Mouse (Mus musculus) Patski (cell line): Measurements from ENCODE around the gene Flvcr2. TPM values are rescaled to one million over a fixed set of nuclear protein-coding genes. Genes with fewer than 3 reads are reported as not detected.
A peak's percentile ranks its signal among the peaks of the same experiment; 100 is the strongest.

Experiments
- ATAC-seq: fragments of 100-300 bp; one replicate; pipeline ENCODE4 v1.8.0; 2021
- CTCF ChIA-PET: fragments of 350-600 bp; sonication (Branson Sonifier 250); formaldehyde crosslinking; loops from one replicate; lab custom pipeline; 2022; ENCODE audit warnings: inconsistent platforms; lab: Charles Lee
- POLR2A ChIA-PET: fragments of 350-600 bp; sonication (Branson Sonifier 250); formaldehyde crosslinking; loops from one replicate; lab custom pipeline; 2022; ENCODE audit warnings: antibody characterized with exemption, inconsistent platforms; lab: Charles Lee
- DNase-seq: peaks from one replicate; pipeline ENCODE4 v3.0.0-alpha.2; 2011; ENCODE audit warnings: low read depth, low spot score
- H3K27me3 ChIP-seq: fragments of 371-371 bp; one replicate; pipeline ENCODE4 v1.5.1; 2021
- CTCF ChIP-seq: fragments of 100-300 bp; IDR thresholded peaks from one replicate; pipeline ENCODE4 v1.5.1; 2021
- in situ Hi-C: fragments of 300-500 bp; cut with MboI; formaldehyde crosslinking; loops from 3 replicates; pipeline ENCODE4 v1.11.1; 2018; ENCODE audit warnings: low pct_unique_long_range_greater_than_20kb, mixed read lengths
- polyA plus RNA-seq: library from polyadenylated mRNA; unstranded; gene quantifications from one replicate; pipeline ENCODE4 v1.2.3, GENCODE M21; 2021

Flvcr2 gene
- polyA plus RNA-seq, 1 experiment from 2014 or later = 0.21 TPM

- no peak for TF ChIP-seq CTCF
- ChIA-PET POLR2A (no interaction called here), CTCF (no interaction called here)
- in situ Hi-C loops = no loop called here
- peaks cover 5% of the 10 kb centered on the region for H3K27me3 ChIP-seq
- ATAC-seq = no peak
- no peak for DNase-seq
These were observed 39.4 kb upstream of the Flvcr2 start for GRCm38 (mm10) chr12:85706906-85707305.

DNA sequence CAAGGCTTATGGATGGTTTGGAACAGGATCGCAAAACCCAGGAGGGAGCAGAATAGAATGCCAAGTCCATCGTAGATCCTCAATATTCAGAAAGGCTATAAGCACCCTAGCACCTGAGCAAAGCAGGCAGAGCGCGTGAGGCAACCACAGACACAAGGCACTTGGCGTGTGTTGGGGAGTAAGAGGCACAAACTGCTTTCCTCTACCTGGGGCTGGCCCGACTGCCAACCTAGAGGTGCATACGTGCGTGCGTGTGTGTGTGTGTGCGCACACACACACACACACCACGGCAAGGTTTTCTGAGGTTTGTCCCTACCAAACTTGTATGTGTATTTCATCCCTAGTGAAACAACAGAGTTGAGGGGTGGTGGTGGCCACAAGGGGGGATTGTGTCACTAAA lies 38.9 kb upstream of the Flvcr2 start:
- in situ Hi-C loops = no loop called here
- H3K27me3 ChIP-seq = peaks cover 10% of the 10 kb centered on the region
- ATAC-seq = no peak
- no peak for TF ChIP-seq CTCF
- DNase-seq = no peak
- CTCF ChIA-PET = no interaction called here
- POLR2A ChIA-PET = no interaction called here

GRCm38 (mm10) chr12:85708556-85708955 lies 37.8 kb upstream of the Flvcr2 start:
- no peak for TF ChIP-seq CTCF
- in situ Hi-C loops = no loop called here
- POLR2A ChIA-PET = no interaction called here
- DNase-seq (no peak), ATAC-seq (no peak)
- CTCF ChIA-PET = no interaction called here
- H3K27me3 ChIP-seq = peaks cover 13% of the 10 kb centered on the region

GRCm38 (mm10) chr12:85710695-85711094 lies 35.6 kb upstream of the Flvcr2 start:
- POLR2A ChIA-PET = no interaction called here
- ATAC-seq (no peak), DNase-seq (no peak)
- in situ Hi-C loops = no loop called here
- CTCF ChIA-PET = no interaction called here
- H3K27me3 ChIP-seq = peaks cover 20% of the 10 kb centered on the region
- TF ChIP-seq CTCF = no peak

GRCm38 (mm10) chr12:85712587-85712986 lies 33.8 kb upstream of the Flvcr2 start:
- in situ Hi-C loops = no loop called here
- DNase-seq (no peak), ATAC-seq (no peak)
- no peak for TF ChIP-seq CTCF
- POLR2A ChIA-PET = no interaction called here
- CTCF ChIA-PET = no interaction called here
- peaks cover 23% of the 10 kb centered on the region for H3K27me3 ChIP-seq

GRCm38 (mm10) chr12:85714126-85714525 lies 32.2 kb upstream of the Flvcr2 start:
- DNase-seq = no peak
- TF ChIP-seq CTCF = no peak
- peaks cover 36% of the 10 kb centered on the region for H3K27me3 ChIP-seq
- POLR2A ChIA-PET = no interaction called here
- no peak for ATAC-seq
- in situ Hi-C loops = no loop called here
- CTCF ChIA-PET = no interaction called here

DNA sequence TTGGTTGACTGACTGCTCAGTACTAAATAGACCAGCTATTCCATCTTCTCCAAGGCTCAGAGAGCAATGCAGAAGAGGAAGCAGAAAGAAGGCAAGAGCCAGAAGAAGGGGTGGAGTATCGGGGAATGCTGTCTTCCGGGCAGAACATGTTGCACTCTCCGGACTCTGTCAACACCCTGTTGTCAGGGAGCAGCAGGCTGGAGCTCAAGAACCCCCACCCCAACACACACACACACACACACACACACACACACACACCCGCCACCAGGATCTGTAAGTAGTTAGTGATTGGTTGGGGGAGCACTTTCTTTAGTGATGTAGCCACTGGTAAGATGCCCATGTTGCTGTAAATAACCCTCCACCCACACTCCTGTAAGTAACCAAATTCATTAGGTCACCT lies 21.0 kb upstream of the Flvcr2 start:
- no peak for ATAC-seq
- CTCF ChIA-PET = no interaction called here
- no peak for TF ChIP-seq CTCF
- H3K27me3 ChIP-seq = peaks cover 18% of the 10 kb centered on the region
- in situ Hi-C loops = no loop called here
- POLR2A ChIA-PET = interaction anchor here (1.1 kb wide), 1 partner anchor 10 kb away, joined by 3 read pairs; no protein-coding TSS in a partner anchor
- no peak for DNase-seq

DNA sequence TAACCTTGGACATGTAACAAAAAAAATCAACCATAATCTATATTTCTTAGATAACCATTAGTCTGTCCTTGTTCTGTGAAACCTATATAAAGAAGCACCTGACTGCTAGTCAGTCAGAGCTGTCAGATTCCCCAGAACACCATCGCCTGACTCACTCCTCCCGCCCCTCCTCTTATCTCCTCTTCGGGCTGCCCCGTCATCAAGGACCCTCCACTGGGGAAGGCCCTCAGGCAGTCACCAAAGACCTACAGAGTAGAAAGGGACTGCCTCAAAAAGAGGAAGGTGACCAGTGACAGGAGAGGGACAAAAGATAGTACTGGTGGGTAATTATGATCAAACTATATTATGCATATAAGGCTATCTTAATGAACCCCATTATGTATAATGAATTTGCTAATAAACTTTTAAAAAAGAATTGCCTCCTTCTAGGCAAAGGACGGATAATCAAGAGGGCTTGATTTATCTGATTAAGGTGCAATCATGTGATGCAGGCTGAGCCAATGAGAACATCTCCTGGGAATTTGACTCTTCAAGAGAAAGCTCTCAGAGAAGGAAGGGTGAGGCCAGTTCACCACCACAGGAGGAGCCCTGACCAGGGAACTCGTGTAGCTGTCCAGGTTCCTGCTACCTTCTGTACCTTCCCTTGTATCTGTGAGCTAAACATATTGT lies 19.5 kb upstream of the Flvcr2 start:
- CTCF ChIA-PET = interaction anchor here (1.4 kb wide), 1 partner anchor 91 kb away, joined by 3 read pairs; no protein-coding TSS in a partner anchor
- POLR2A ChIA-PET = no interaction called here
- H3K27me3 ChIP-seq = peaks cover 3% of the 10 kb centered on the region
- ATAC-seq = no peak
- in situ Hi-C loops = no loop called here
- no peak for DNase-seq
- TF ChIP-seq CTCF = no peak

- ATAC-seq (no peak), DNase-seq (no peak)
- TF ChIP-seq CTCF = no peak
- in situ Hi-C loops = no loop called here
- no peaks in the 10 kb centered on the region for H3K27me3 ChIP-seq
- ChIA-PET CTCF (interaction anchor here (1.4 to 2.3 kb wide), 3 partner anchors 11 to 231 kb away, joined by 3 to 14 read pairs (median 4); no protein-coding TSS in a partner anchor), POLR2A (interaction anchor here (0.6 kb wide), 1 partner anchor 117 kb away, joined by 5 read pairs; no protein-coding TSS in a partner anchor)
These were observed 18.2 kb upstream of the Flvcr2 start for GRCm38 (mm10) chr12:85728181-85728580.

- TF ChIP-seq CTCF = peak; percentile 86
- H3K27me3 ChIP-seq = no peaks in the 10 kb centered on the region
- POLR2A ChIA-PET = interaction anchor here (0.5 kb wide), 1 partner anchor 10 kb away, joined by 3 read pairs; no protein-coding TSS in a partner anchor
- in situ Hi-C loops = no loop called here
- ATAC-seq = no peak
- CTCF ChIA-PET = interaction anchor here (1.2 to 2.3 kb wide), 6 partner anchors 9 to 534 kb away, joined by 3 to 14 read pairs (median 4); no protein-coding TSS in a partner anchor
- DNase-seq = no peak
These were observed 17.1 kb upstream of the Flvcr2 start for GRCm38 (mm10) chr12:85729022-85729944.
